Mouse (Mus musculus): ENCODE data around the gene Gad2. TPM values are rescaled to one million over a fixed set of nuclear protein-coding genes. Genes with fewer than 3 reads are reported as not detected.

Gene Gad2
- not detected for polyA plus RNA-seq (2012; fragmentation: generic; extraction: Trizol)

DNA sequence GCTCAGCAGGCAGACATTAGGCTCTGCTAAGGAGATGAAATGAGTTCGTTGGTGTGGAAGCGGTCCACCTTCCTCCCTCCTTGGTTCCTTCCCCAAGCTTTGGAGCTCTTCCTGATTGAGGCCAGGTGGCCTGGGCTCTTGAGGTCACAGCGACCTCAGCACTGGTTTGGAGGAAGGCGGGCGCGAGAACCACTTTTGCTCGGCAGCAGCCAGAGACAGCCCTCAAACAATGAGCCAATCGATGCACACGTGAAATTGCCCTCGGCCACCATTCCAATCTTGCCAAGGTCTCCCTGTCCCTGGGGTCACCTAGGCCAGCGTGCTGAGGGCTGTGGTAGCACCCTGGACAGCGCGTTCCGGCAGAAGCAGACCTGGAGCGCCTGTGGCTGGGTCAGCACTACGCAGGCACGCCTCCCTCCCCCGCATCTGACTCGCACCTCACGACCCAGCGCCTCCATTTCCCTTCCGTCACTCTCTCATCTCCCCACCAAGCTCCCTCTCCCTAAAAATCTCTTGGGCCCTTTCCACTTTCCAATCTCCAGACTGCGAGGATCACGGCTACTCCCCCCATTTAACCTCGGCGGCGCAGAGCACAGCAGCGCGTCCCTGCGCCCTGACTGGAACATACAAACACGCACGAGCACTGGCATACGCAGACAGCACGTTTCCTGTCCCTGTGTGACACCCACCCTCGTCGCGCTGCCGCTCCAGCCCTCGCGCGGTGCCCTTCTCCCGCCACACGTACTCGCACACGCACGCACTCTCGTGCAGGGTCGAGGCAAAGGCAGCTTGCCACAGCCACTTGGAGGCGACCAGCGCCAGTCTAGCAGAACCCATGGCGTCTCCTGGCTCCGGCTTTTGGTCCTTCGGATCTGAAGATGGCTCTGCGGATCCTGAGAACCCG is at the start of gene Gad2:
Gad2 (plus strand) TSS at position 378 of the 904 bp plus-strand sequence.

Other genes starting within 250 kb of the Gad2 start
- gene Apbb1ip, start 151.9 kb downstream of the Gad2 start, polyA plus RNA-seq (2012; fragmentation: generic; extraction: Trizol), result 10 to 100 TPM in 1 of 2 experiments, 1 to 10 TPM in 1; 8.5 to 23.3 TPM